Mouse (Mus musculus): ENCODE results near the gene Gm21962. TPM values are rescaled to one million over a fixed set of nuclear protein-coding genes. Genes with fewer than 3 reads are reported as not detected.

The Gm21962 gene
- total and polyA plus RNA-seq, 2 experiments from 2014 or later = 0.19 TPM; not detected in 1

GRCm38 (mm10) chr3:137716573-137717157 is 45.3 kb downstream of the Gm21962 start:
- H3K4me1 ChIP-seq (ENCODE audit: insufficient read depth) = no peaks in the 10 kb centered on the region; the same call in 1 of the 2 replicates
- no peak overlapping the region for H3K4me3 ChIP-seq (ENCODE audit: low read depth, low read length)
- WGBS = 11% methylated on average over 3 of the region's 3 CpGs
- no peak overlapping the region for H3K4me2 ChIP-seq (ENCODE audit: low read depth)
- H3K36me3 ChIP-seq (ENCODE audit: insufficient read depth) = no peaks in the 10 kb centered on the region
- ATAC-seq (no peak), DNase-seq (no peak)
- H3K27me3 ChIP-seq (ENCODE audit: insufficient read depth, low read length) = no peaks in the 10 kb centered on the region
- TF ChIP-seq CTCF (IDR thresholded peaks at IDR 0.05; ENCODE audit: low read depth) = no peak
- no peaks in the 10 kb centered on the region for H3K9me3 ChIP-seq (ENCODE audit: low read length)
- no peak overlapping the region for H3K9ac ChIP-seq
- no peak overlapping the region for H3K27ac ChIP-seq (ENCODE audit: low read depth, low read length)

Small RNA genes within 50 kb of the gene (microRNA-seq; reads per million reads assigned to microRNA genes)
- gene Gm22468 = 0 reads per million in 2 experiments

Other genes starting within 250 kb of the Gm21962 start
- 1.8 and 4.6 TPM in 2 replicates for gene Ddit4l, start 49.9 kb upstream of the Gm21962 start, total RNA-seq (2014; rRNA removed)
- gene Ddit4l, start 49.9 kb upstream of the Gm21962 start, polyA plus RNA-seq (2015; fragmentation: Nextera tagmentation; extraction: Ambion mirVana) = 5.5 and 5.6 TPM in 2 replicates
- 485 and 592 TPM in 2 replicates for gene H2afz, start 193.0 kb downstream of the Gm21962 start, total RNA-seq (2014; rRNA removed)
- 728 and 896 TPM in 2 replicates for gene H2afz, start 193.0 kb downstream of the Gm21962 start, polyA plus RNA-seq (2015; fragmentation: Nextera tagmentation; extraction: Ambion mirVana)
- gene Dnajb14, start 196.2 kb downstream of the Gm21962 start, total RNA-seq (2014; rRNA removed) = 16.5 and 19.2 TPM in 2 replicates
- 6.5 and 14.9 TPM in 2 replicates for gene Dnajb14, start 196.2 kb downstream of the Gm21962 start, polyA plus RNA-seq (2015; fragmentation: Nextera tagmentation; extraction: Ambion mirVana)
- gene Lamtor3, start 247.0 kb downstream of the Gm21962 start, total RNA-seq (2014; rRNA removed) = 105 and 116 TPM in 2 replicates
- gene Lamtor3, start 247.0 kb downstream of the Gm21962 start, polyA plus RNA-seq (2015; fragmentation: Nextera tagmentation; extraction: Ambion mirVana) = 112 and 123 TPM in 2 replicates

All from forebrain, postnatal 0 days (tissue).